Mouse (Mus musculus): ENCODE measurements around the gene Scrn1.
A peak's percentile ranks its signal among the peaks of the same experiment; 100 is the strongest.

Gene Scrn1

DNA sequence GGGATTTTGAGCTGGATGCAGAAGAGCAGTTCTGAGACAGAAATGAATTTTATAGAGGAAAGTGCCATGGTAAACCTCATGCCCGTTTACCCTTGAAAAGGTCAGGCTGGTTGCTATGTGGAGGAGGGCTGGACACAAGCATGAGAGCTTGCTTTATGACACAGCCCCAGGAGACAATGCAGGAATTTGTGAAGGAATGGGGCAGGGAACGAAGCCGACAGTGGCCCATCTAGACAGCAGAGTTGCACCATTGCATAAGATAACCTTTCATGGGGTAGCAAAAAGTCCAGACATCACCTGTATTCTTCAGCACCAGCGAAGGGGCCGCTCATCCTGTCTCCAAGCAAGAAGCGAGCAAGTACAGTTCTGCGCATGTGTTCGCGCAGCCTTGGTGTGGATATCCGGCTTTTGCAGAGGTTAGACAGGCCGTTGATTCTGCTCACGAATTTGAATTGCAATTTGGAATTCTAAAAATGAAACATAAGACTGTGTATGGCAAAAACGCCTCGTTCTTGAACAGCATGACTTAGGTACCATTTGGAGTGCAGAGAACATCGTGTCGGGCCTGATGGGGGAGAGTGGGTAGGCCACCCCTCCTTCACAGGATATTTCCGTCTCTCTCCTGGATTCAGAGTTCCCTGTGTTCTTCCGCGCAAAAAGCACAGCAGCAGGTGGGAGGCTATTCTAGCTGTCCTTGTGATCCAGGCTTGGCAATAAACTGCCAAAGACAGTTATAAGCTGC, 90.2 kb downstream of the Scrn1 start:
- peak in 1 of 2 experiments; percentile 63 for DNase-seq (ENCODE audit: low spot score in 2 of 2)

GRCm38 (mm10) chr6:54472846-54473715, 93.2 kb downstream of the Scrn1 start:
- DNase-seq (ENCODE audit: low spot score in 2 of 2): no peak

GRCm38 (mm10) chr6:54471866-54472265, 94.4 kb downstream of the Scrn1 start:
- DNase-seq (ENCODE audit: low spot score in 2 of 2): no peak

DNA sequence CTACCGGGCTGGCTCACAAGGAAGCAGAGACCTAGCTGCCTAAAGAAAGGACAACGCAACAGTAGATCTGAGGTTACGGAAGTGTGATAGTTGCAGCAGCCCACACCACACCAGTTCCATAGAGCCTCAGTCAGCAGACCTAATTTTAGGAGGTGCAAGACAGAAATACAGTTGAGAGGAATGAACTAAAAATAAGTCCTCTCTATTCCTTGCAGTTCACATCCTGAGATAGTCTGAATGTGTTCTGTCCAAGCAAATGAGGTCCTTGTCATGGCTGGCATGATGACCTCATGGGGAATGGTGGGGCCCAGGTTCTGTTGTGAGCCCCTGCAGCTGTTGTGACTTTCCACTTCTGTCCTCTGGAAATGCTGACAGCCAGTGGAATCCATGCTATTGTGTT, 98.9 kb downstream of the Scrn1 start:
- DNase-seq (ENCODE audit: low spot score in 2 of 2): no peak

- no peak for DNase-seq (ENCODE audit: low spot score in 2 of 2)
Measured at GRCm38 (mm10) chr6:54464926-54465325, 101.4 kb downstream of the Scrn1 start.

- no peak for DNase-seq (ENCODE audit: low spot score in 2 of 2)
Measured at GRCm38 (mm10) chr6:54463701-54464458, 102.4 kb downstream of the Scrn1 start.

DNA sequence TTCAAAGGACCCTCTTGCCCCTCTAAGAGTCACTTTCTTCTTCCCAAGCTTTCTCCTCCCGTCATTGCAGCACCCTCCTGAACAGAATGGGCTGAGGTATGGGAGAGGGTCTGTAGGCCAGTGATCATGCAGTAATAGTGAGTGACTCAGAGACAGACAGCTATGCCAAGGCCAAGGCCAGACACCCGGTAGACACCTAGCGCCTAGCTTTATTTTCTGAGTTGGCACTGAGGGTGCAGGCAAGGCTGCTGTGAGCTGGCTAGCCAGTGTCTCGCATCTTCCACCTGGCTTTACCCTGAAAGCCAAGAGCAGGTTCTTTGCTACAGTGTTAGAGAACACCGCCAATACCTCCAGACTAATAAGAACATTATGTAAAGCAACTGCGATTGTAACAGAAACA, 103.5 kb downstream of the Scrn1 start:
- no peak for DNase-seq (ENCODE audit: low spot score in 2 of 2)

DNA sequence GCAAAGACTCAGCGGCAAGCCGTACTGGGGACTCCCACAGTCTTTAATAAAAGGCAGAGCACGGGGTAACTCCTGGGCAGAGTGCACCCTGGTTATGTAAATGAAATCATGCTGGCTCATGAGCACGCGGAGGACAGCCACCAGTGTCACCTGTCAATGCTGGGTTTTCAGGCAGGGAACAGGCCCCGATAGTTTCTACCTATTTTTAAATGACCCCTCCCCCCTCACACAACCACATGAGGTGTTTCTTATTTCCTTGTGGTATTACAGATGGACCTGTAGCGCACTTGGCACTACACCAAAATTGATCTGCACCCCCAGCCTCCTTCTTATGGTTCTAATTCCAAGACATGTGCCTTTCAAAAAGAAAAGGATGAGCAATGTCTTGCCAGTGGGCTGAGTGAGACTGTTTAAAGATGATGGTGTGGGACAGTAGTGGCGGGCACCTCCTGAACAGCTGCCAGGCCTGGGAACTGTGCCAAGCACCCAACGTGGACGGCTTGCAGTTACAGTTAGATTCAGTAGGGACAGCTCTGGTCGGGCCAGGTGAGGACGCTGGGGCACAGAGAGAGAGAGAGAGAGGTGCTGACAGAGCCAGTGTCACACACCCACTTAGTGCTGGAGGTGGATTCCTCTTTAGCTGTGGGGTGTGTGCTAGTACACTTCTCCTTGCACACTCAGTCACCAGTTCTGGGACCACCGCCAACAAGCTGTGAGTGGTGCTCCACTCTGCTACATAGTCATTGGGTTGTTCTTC, 105.2 kb downstream of the Scrn1 start:
- peak; percentile 37 to 38 for DNase-seq (ENCODE audit: low spot score in 2 of 2)

GRCm38 (mm10) chr6:54460172-54460914, 105.9 kb downstream of the Scrn1 start:
- no peak for DNase-seq (ENCODE audit: low spot score in 2 of 2)

DNA sequence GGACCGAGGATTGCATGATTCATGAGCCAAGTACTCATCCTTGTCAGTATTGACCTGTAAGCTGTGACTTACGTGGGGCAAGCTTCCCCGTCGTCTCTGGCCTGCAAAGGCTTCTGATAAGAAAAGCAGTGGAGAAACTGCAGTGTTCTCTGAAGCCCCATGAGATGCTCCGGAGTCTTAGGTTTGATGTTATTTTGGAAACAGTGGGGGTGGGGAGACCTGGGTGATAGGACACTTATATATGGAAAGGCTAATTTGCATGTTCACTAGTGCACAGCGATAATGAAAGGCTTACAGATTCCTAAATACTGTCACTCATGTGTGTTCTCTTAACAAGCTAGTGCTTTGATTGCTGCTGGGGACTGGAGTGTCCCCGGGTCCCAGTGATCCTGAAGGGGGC, 106.6 kb downstream of the Scrn1 start:
- DNase-seq (ENCODE audit: low spot score in 2 of 2): no peak

Data from frontal cortex, postnatal 10 days (tissue).